11 mouse cellular contexts compared by ENCODE assay signal in the genomic region with DNA sequence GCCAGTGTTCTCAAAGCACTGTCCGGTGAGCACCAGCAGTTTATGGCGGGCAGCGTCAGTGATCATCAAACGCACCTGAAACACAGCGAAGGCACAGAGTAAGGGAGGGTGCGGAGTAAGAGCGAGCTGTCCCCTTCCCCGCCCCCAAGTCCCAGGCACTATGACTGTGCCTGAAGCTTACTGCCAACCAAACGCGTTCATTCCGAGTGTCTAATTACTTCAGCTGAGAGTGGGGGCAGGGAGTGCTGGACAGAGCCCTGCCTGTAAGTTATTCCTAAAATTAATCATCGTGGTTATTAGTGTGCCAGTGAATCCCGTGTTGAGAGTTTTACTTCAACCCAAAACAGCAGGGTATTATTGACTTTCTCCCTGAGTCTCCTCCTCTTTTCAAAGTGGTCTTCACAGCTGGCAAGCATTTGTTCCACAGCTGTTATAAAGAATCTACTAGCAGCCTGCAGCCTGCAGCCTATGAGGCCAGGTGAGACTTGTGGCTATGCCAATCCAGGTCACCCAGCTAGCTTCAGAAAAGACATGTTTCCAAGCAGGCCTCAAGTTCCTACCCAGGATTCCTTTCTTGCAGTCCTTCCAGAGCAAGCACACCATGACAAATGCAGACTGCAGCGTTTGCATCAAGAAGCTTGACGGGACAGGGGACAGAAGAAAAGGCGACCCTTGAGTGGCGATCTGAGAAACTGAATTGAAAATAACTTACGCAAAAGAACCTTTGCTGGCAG.
A peak's percentile ranks its signal among the peaks of the same experiment; 100 is the strongest.
DNase-seq lines count a peak whose midpoint lies in the region; ATAC-seq and TF ChIP-seq lines count a peak whose summit lies in the region.
"Had no signal": no experiment of that assay in that cellular context is flagged by ENCODE, and none has a peak within 500 bp of the region (broad histone marks: within the 10 kb centered on the region; RNA-seq: fewer than 3 reads in every experiment).

No protein-coding gene starts in this region.

- H3K4me3 ChIP-seq in midbrain, embryonic 10.5 days: peak overlapping the region; percentile 62
- H3K4me3 ChIP-seq in midbrain, postnatal 0 days (ENCODE audit: low read depth, low read length): no peak overlapping the region
- H3K4me3 ChIP-seq in forebrain, embryonic 13.5 days: peak overlapping the region; percentile 44
- H3K4me3 ChIP-seq in neural tube, embryonic 12.5 days: 0 out of 2 replicates have a peak overlapping the region, but pooled peaks have one; percentile 16

- H3K9me3 ChIP-seq in midbrain, embryonic 10.5 days (replicated peaks): no peaks in the 10 kb centered on the region
- H3K9me3 ChIP-seq in midbrain, postnatal 0 days (ENCODE audit: low read length): no peaks in the 10 kb centered on the region
- H3K9me3 ChIP-seq in forebrain, embryonic 13.5 days (replicated peaks): no peaks in the 10 kb centered on the region
- no peaks in the 10 kb centered on the region for H3K9me3 ChIP-seq in neural tube, embryonic 12.5 days

- peaks cover 66% of the 10 kb centered on the region for H3K4me1 ChIP-seq in midbrain, embryonic 10.5 days
- peaks cover 20% of the 10 kb centered on the region for H3K4me1 ChIP-seq in midbrain, postnatal 0 days (ENCODE audit: insufficient read depth, low read length)
- H3K4me1 ChIP-seq in forebrain, embryonic 13.5 days: peaks cover 71% of the 10 kb centered on the region
- peaks cover 49% of the 10 kb centered on the region for H3K4me1 ChIP-seq in neural tube, embryonic 12.5 days

- H3K27ac ChIP-seq in midbrain, embryonic 10.5 days (replicated peaks): peak overlapping the region; percentile 92
- H3K27ac ChIP-seq in midbrain, postnatal 0 days (ENCODE audit: low read depth, low read length): no peak overlapping the region; the same call in 1 of the 2 replicates
- H3K27ac ChIP-seq in forebrain, embryonic 13.5 days: peak overlapping the region; percentile 95
- no peak overlapping the region for H3K27ac ChIP-seq in neural tube, embryonic 12.5 days

- 53% methylated on average over 18 of the region's 18 CpGs for WGBS in midbrain, embryonic 10.5 days
- 39% methylated on average over 18 of the region's 18 CpGs for WGBS in midbrain, postnatal 0 days
- WGBS in forebrain, embryonic 13.5 days: 24% methylated on average over 18 of the region's 18 CpGs
- WGBS in neural tube, embryonic 12.5 days: 33% methylated on average over 18 of the region's 18 CpGs

- H3K9ac ChIP-seq in midbrain, postnatal 0 days (replicated peaks; ENCODE audit: low read length, poor library complexity, severe bottlenecking): no peak overlapping the region
- peak overlapping the region; percentile 71 for H3K9ac ChIP-seq in forebrain, embryonic 13.5 days
- no peak overlapping the region for H3K9ac ChIP-seq in neural tube, embryonic 12.5 days
- H3K9ac ChIP-seq: lung, embryonic 14.5 days had no signal

- no peak for ATAC-seq in midbrain, postnatal 0 days (ENCODE audit: low FRiP score)
- ATAC-seq in forebrain, embryonic 13.5 days: no peak
- no peak for ATAC-seq in neural tube, embryonic 12.5 days (ENCODE audit: low FRiP score, low read depth)

- no peak for TF ChIP-seq CTCF in midbrain, postnatal 0 days (IDR thresholded peaks at IDR 0.05)

- DNase-seq in midbrain, embryonic 10.5 days (ENCODE audit: low spot score): no peak
- no peak for DNase-seq in midbrain, postnatal 0 days (ENCODE audit: low spot score)
- peak; percentile 37 for DNase-seq in hindlimb bud, embryonic 11.5 days (ENCODE audit: extremely low spot score, low read depth, low spot score)
- DNase-seq in lung, postnatal 14 days: no peak
- DNase-seq in frontal cortex, postnatal 36 days (ENCODE audit: low spot score in 2 of 2): no peak
- DNase-seq in lung, postnatal 4 days: no peak
- DNase-seq: cerebellum, adult 2 months; lung, embryonic 14.5 days; thymus, postnatal 36 days had no signal

- H3K36me3 ChIP-seq in midbrain, embryonic 10.5 days: peaks cover 61% of the 10 kb centered on the region
- peaks cover 28% of the 10 kb centered on the region for H3K36me3 ChIP-seq in midbrain, postnatal 0 days (ENCODE audit: insufficient read depth, low read length)
- peaks cover 53% of the 10 kb centered on the region for H3K36me3 ChIP-seq in forebrain, embryonic 13.5 days (ENCODE audit: poor library complexity, severe bottlenecking)
- peaks cover 52% of the 10 kb centered on the region for H3K36me3 ChIP-seq in neural tube, embryonic 12.5 days

- H3K4me2 ChIP-seq in midbrain, postnatal 0 days (ENCODE audit: low read depth, low read length, poor library complexity, severe bottlenecking): no peak overlapping the region
- H3K4me2 ChIP-seq in forebrain, embryonic 13.5 days: peak overlapping the region; percentile 67
- peak overlapping the region; percentile 57 for H3K4me2 ChIP-seq in neural tube, embryonic 12.5 days (replicated peaks)
- H3K4me2 ChIP-seq: lung, embryonic 14.5 days had no signal

- H3K27me3 ChIP-seq in midbrain, embryonic 10.5 days (ENCODE audit: low read depth, poor library complexity, severe bottlenecking): no peaks in the 10 kb centered on the region
- H3K27me3 ChIP-seq in midbrain, postnatal 0 days (ENCODE audit: insufficient read depth, low read length): no peaks in the 10 kb centered on the region
- H3K27me3 ChIP-seq in forebrain, embryonic 13.5 days: no peaks in the 10 kb centered on the region
- H3K27me3 ChIP-seq in neural tube, embryonic 12.5 days (replicated peaks): no peaks in the 10 kb centered on the region

Comparison
In these comparisons a context has a peak if more than half of its experiments do, and no peak if none do; other contexts are left out.
1. H3K27ac ChIP-seq: peak in midbrain, embryonic 10.5 days (single experiment) and forebrain, embryonic 13.5 days (single experiment); none in midbrain, postnatal 0 days (single experiment) and neural tube, embryonic 12.5 days (single experiment).